Mouse (Mus musculus) ES-Bruce4 (cell line): ENCODE data around the gene Ext2.

Experiments
- CTCF ChIP-seq: IDR thresholded peaks from one replicate; pipeline ENCODE4 v1.8.1; 2011; ENCODE audit warnings: low read depth, low read length
- POLR2A ChIP-seq: IDR thresholded peaks from one replicate; pipeline ENCODE4 v1.8.1; 2011; ENCODE audit warnings: low read length; ENCODE audit not compliant: insufficient read depth

DNA sequence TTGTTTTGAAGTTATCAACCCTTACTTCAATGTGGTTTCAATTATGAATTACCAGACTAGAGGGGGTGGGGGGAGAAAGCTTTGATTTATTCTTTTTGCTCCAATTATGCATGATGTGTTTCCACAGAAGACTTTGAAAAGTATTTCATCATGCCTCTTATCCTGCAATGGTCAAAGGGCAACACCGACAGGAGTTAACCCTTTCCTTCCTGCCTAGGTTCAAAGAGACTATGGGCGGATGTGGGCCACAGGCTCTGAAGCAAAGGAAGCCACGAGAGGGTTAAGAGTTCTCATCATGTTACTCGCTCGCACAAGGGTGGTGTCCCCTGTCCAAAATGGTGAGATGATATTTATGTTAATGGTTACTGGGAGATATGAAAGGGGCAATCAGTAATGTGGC lies 76.2 kb downstream of the Ext2 start:
- TF ChIP-seq POLR2A, result no peak
- no peak for TF ChIP-seq CTCF
